In genomic region chr9:41804711-41805331, GRCm38 (mm10) we compare ENCODE assay signal across 11 mouse cellular contexts.
DNase-seq lines count a peak whose midpoint lies in the region; ATAC-seq and TF ChIP-seq lines count a peak whose summit lies in the region.
"Had no signal": no experiment of that assay in that cellular context is flagged by ENCODE, and none has a peak within 500 bp of the region (broad histone marks: within the 10 kb centered on the region; RNA-seq: fewer than 3 reads in every experiment).

No protein-coding gene starts in this region.

- peaks cover 15% of the 10 kb centered on the region; the same call in 1 of the 2 replicates for H3K4me1 ChIP-seq in intestine, embryonic 14.5 days (replicated peaks; ENCODE audit: control insufficient read depth, insufficient read depth, low read length)
- H3K4me1 ChIP-seq in intestine, postnatal 0 days (replicated peaks; ENCODE audit: control insufficient read depth, insufficient read depth, low read length) = no peaks in the 10 kb centered on the region
- peaks cover 34% of the 10 kb centered on the region for H3K4me1 ChIP-seq in forebrain, embryonic 15.5 days
- peaks cover 35% of the 10 kb centered on the region for H3K4me1 ChIP-seq in midbrain, embryonic 10.5 days

- H3K9ac ChIP-seq in intestine, embryonic 14.5 days (ENCODE audit: low read length) = no peak overlapping the region
- no peak overlapping the region for H3K9ac ChIP-seq in intestine, postnatal 0 days (ENCODE audit: low read depth, low read length)
- peak overlapping the region; percentile 22 for H3K9ac ChIP-seq in forebrain, embryonic 15.5 days (replicated peaks)

- TF ChIP-seq CTCF in intestine, postnatal 0 days (IDR thresholded peaks at IDR 0.05; ENCODE audit: low read depth) = no peak

- H3K4me3 ChIP-seq in intestine, embryonic 14.5 days (ENCODE audit: low read depth, low read length) = no peak overlapping the region
- no peak overlapping the region for H3K4me3 ChIP-seq in intestine, postnatal 0 days (ENCODE audit: low read depth, low read length)
- H3K4me3 ChIP-seq in forebrain, embryonic 15.5 days = no peak overlapping the region
- peak overlapping the region; percentile 40 for H3K4me3 ChIP-seq in midbrain, embryonic 10.5 days

- H3K36me3 ChIP-seq in intestine, embryonic 14.5 days (ENCODE audit: control insufficient read depth, insufficient read depth, low read length) = no peaks in the 10 kb centered on the region
- no peaks in the 10 kb centered on the region for H3K36me3 ChIP-seq in intestine, postnatal 0 days (ENCODE audit: control insufficient read depth, insufficient read depth)
- H3K36me3 ChIP-seq in forebrain, embryonic 15.5 days = no peaks in the 10 kb centered on the region
- H3K36me3 ChIP-seq in midbrain, embryonic 10.5 days = peaks cover 13% of the 10 kb centered on the region; the same call in 1 of the 2 replicates

- WGBS in intestine, embryonic 14.5 days = 41% methylated on average over 10 of the region's 10 CpGs
- WGBS in intestine, postnatal 0 days = 57% methylated on average over 10 of the region's 10 CpGs
- WGBS in forebrain, embryonic 15.5 days = 5% methylated on average over 10 of the region's 10 CpGs
- 12% methylated on average over 10 of the region's 10 CpGs for WGBS in midbrain, embryonic 10.5 days

- no peaks in the 10 kb centered on the region for H3K9me3 ChIP-seq in intestine, embryonic 14.5 days (ENCODE audit: control insufficient read depth, low read length)
- no peaks in the 10 kb centered on the region for H3K9me3 ChIP-seq in intestine, postnatal 0 days (ENCODE audit: control insufficient read depth)
- no peaks in the 10 kb centered on the region for H3K9me3 ChIP-seq in forebrain, embryonic 15.5 days
- H3K9me3 ChIP-seq in midbrain, embryonic 10.5 days (replicated peaks) = peaks cover 7% of the 10 kb centered on the region

- H3K27me3 ChIP-seq in intestine, embryonic 14.5 days (replicated peaks; ENCODE audit: control insufficient read depth, insufficient read depth, low read length) = no peaks in the 10 kb centered on the region
- H3K27me3 ChIP-seq in intestine, postnatal 0 days (replicated peaks; ENCODE audit: control insufficient read depth, insufficient read depth, low read length) = no peaks in the 10 kb centered on the region
- H3K27me3 ChIP-seq in forebrain, embryonic 15.5 days = no peaks in the 10 kb centered on the region
- no peaks in the 10 kb centered on the region for H3K27me3 ChIP-seq in midbrain, embryonic 10.5 days (ENCODE audit: low read depth, poor library complexity, severe bottlenecking)
- H3K27me3 ChIP-seq: CH12.LX had no signal

- peak overlapping the region; percentile 62 for H3K27ac ChIP-seq in intestine, embryonic 14.5 days (ENCODE audit: low read depth)
- H3K27ac ChIP-seq in intestine, postnatal 0 days (ENCODE audit: low read depth, low read length) = no peak overlapping the region
- H3K27ac ChIP-seq in forebrain, embryonic 15.5 days (replicated peaks) = peak overlapping the region; percentile 87
- peak overlapping the region; percentile 89 for H3K27ac ChIP-seq in midbrain, embryonic 10.5 days (replicated peaks)

- H3K4me2 ChIP-seq in intestine, embryonic 14.5 days (ENCODE audit: low read length) = no peak overlapping the region
- H3K4me2 ChIP-seq in intestine, postnatal 0 days (replicated peaks; ENCODE audit: low read depth) = no peak overlapping the region
- peak overlapping the region; percentile 39 for H3K4me2 ChIP-seq in forebrain, embryonic 15.5 days (replicated peaks)

- DNase-seq in intestine, embryonic 14.5 days (ENCODE audit: low spot score) = no peak
- peak; percentile 36 for DNase-seq in embryo, embryonic 10 days (ENCODE audit: low spot score)
- peak; percentile 73 for DNase-seq in midbrain, embryonic 10.5 days (ENCODE audit: low spot score)
- no peak for DNase-seq in thymus, postnatal 36 days
- DNase-seq in cerebellum, adult 8-10 months = no peak
- no peak for DNase-seq in right cerebral cortex, postnatal 14 days
- DNase-seq: adrenal gland, postnatal 25 days; kidney, adult 9 months had no signal

- no peak for ATAC-seq in intestine, embryonic 14.5 days (replicated peaks; ENCODE audit: low FRiP score, low TSS enrichment, low read depth)
- no peak for ATAC-seq in intestine, postnatal 0 days
- ATAC-seq in forebrain, embryonic 15.5 days (replicated peaks) = peak; percentile 58

Comparison
In these comparisons a context has a peak if more than half of its experiments do, and no peak if none do; other contexts are left out.
1. DNase-seq: peak in embryo, embryonic 10 days (single experiment) and midbrain, embryonic 10.5 days (single experiment); none in intestine, embryonic 14.5 days (single experiment), thymus, postnatal 36 days (0 of 2), cerebellum, adult 8-10 months (single experiment) and right cerebral cortex, postnatal 14 days (single experiment).